Mouse (Mus musculus) liver, postnatal 0 days (tissue): ENCODE data around the gene Gm29609.

ENCODE experiments used
- CTCF ChIP-seq: sonication (generic); IDR thresholded peaks from 2 replicates; pipeline ENCODE4 v1.5.1; 2016; ENCODE audit warnings: antibody characterized with exemption, low read depth
- EP300 ChIP-seq: IDR thresholded peaks from 2 replicates; pipeline ENCODE4 v1.6.1; 2016; ENCODE audit warnings: antibody characterized with exemption, low read depth, mild to moderate bottlenecking

DNA sequence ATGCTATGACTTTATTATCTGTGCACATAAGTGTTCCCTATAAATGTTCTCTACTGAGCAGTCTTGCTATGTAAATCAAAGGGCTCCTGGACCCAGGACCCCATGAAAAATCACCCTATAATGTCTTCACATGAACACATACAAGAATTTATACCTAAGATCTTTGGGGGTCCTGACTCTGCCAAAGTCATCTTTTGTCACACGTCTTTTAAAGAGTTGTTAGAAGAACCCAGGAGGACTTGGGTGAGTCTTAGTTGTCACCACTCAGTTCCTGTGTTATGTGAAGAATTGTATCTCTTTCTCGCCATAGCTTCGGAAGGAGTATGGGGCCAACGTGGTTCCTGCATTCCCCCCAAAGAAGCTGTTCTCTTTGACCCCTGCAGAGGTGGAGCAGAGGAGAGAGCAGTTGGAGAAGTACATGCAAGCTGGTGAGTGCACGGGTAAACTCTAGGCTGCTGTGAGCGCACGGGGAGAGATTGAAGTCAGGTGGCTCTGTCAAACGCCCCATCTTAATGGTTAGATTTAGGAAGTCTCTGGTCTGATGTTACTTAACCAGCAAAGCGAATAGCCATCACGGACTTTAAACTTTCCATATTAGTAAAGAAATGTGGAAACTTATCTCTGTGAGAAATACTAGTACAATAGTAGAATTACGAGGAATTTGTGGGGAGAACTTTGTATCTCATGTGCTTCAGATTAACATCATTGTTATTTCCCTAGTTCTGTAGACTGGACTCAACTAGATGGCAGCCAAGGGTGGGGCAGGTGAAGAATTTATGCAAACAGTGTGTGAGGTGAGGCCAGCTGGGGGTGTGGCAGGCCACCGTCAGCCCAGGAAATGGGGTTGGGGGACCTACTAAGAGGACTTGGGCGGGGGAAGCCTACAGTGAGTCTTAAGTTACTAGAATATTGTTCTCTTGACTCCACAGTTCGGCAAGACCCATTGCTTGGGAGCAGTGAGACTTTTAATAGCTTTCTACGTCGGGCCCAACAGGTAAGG is 15.1 kb upstream of the Gm29609 start:
- TF ChIP-seq CTCF (no peak), EP300 (no peak)
